7 mouse cellular contexts compared by ENCODE assay signal in genomic region chr4:152296874-152297861, GRCm38 (mm10). TPM values are rescaled to one million over a fixed set of nuclear protein-coding genes. Genes with fewer than 3 reads are reported as not detected.
DNase-seq lines count a peak whose midpoint lies in the region; ATAC-seq lines count a peak whose summit lies in the region.

Gene Icmt, plus strand, starts transcription at chr4:152297227.

- peaks cover 20% of the 10 kb centered on the region for H3K4me1 ChIP-seq in embryonic facial prominence, embryonic 12.5 days
- H3K4me1 ChIP-seq in limb, embryonic 11.5 days (ENCODE audit: control insufficient read depth, insufficient read depth, low read length): peaks cover 8% of the 10 kb centered on the region; the same call in 1 of the 2 replicates
- H3K4me1 ChIP-seq in midbrain, embryonic 14.5 days (ENCODE audit: control insufficient read depth, insufficient read depth, low read length): peaks cover 25% of the 10 kb centered on the region

- peaks cover 28% of the 10 kb centered on the region for H3K27me3 ChIP-seq in embryonic facial prominence, embryonic 12.5 days
- peaks cover 10% of the 10 kb centered on the region for H3K27me3 ChIP-seq in limb, embryonic 11.5 days (ENCODE audit: control insufficient read depth, insufficient read depth, low read length)
- H3K27me3 ChIP-seq in midbrain, embryonic 14.5 days (ENCODE audit: control insufficient read depth, insufficient read depth, low read length): peaks cover 42% of the 10 kb centered on the region

- H3K9ac ChIP-seq in embryonic facial prominence, embryonic 12.5 days: peak within 1 kb of the TSS; percentile 98
- H3K9ac ChIP-seq in limb, embryonic 11.5 days (ENCODE audit: low read length): peak within 1 kb of the TSS; percentile 95
- peak within 1 kb of the TSS; percentile 95 for H3K9ac ChIP-seq in midbrain, embryonic 14.5 days (replicated peaks; ENCODE audit: low read length)

- peaks cover 27% of the 10 kb centered on the region for H3K36me3 ChIP-seq in embryonic facial prominence, embryonic 12.5 days
- peaks cover 5% of the 10 kb centered on the region; the same call in 1 of the 2 replicates for H3K36me3 ChIP-seq in limb, embryonic 11.5 days (ENCODE audit: control insufficient read depth, insufficient read depth, low read length)
- H3K36me3 ChIP-seq in midbrain, embryonic 14.5 days (ENCODE audit: control insufficient read depth, insufficient read depth, low read length): peaks cover 25% of the 10 kb centered on the region

- peak; percentile 100 for DNase-seq in adrenal gland, postnatal 25 days
- peak; percentile 100 for DNase-seq in heart, adult 11 months
- peak; percentile 100 for DNase-seq in kidney, adult 18-20 months
- DNase-seq in limb, embryonic 11.5 days (ENCODE audit: low spot score): peak; percentile 100
- DNase-seq in midbrain, embryonic 14.5 days: peak; percentile 100
- DNase-seq in spleen, adult 18-20 months: peak; percentile 99 to 100

- peak within 1 kb of the TSS; percentile 95 for H3K4me2 ChIP-seq in embryonic facial prominence, embryonic 12.5 days (replicated peaks)
- H3K4me2 ChIP-seq in limb, embryonic 11.5 days (ENCODE audit: low read depth, severe bottlenecking): peak within 1 kb of the TSS; percentile 93
- peak within 1 kb of the TSS; percentile 96 for H3K4me2 ChIP-seq in midbrain, embryonic 14.5 days (ENCODE audit: low read length)

- H3K9me3 ChIP-seq in embryonic facial prominence, embryonic 12.5 days: no peaks in the 10 kb centered on the region
- H3K9me3 ChIP-seq in limb, embryonic 11.5 days (ENCODE audit: control insufficient read depth, low read length): no peaks in the 10 kb centered on the region
- H3K9me3 ChIP-seq in midbrain, embryonic 14.5 days (ENCODE audit: control insufficient read depth, low read length): no peaks in the 10 kb centered on the region

- H3K4me3 ChIP-seq in embryonic facial prominence, embryonic 12.5 days: peak within 1 kb of the TSS; percentile 99
- H3K4me3 ChIP-seq in limb, embryonic 11.5 days (ENCODE audit: low read depth, low read length): peak within 1 kb of the TSS; percentile 98
- peak within 1 kb of the TSS; percentile 89 for H3K4me3 ChIP-seq in midbrain, embryonic 14.5 days (replicated peaks; ENCODE audit: low read depth, low read length)

- ATAC-seq in embryonic facial prominence, embryonic 12.5 days (ENCODE audit: insufficient number of reproducible peaks, insufficient read depth, low FRiP score, low TSS enrichment): peak; percentile 92
- peak; percentile 93 for ATAC-seq in limb, embryonic 11.5 days (ENCODE audit: insufficient number of reproducible peaks, low FRiP score, low TSS enrichment, low read depth)
- peak; percentile 95 for ATAC-seq in midbrain, embryonic 14.5 days (ENCODE audit: low FRiP score, low TSS enrichment)

- under 1% methylated on average over 119 of the region's 119 CpGs for WGBS in embryonic facial prominence, embryonic 12.5 days
- WGBS in limb, embryonic 11.5 days: under 1% methylated on average over 119 of the region's 119 CpGs
- WGBS in midbrain, embryonic 14.5 days: under 1% methylated on average over 119 of the region's 119 CpGs

- peak within 1 kb of the TSS; percentile 77 for H3K27ac ChIP-seq in embryonic facial prominence, embryonic 12.5 days
- H3K27ac ChIP-seq in limb, embryonic 11.5 days (replicated peaks; ENCODE audit: low read depth, low read length): peak within 1 kb of the TSS; percentile 36; the same call in 1 of the 2 replicates
- peak within 1 kb of the TSS; percentile 79 for H3K27ac ChIP-seq in midbrain, embryonic 14.5 days (replicated peaks; ENCODE audit: low read depth, low read length)

RNA-seq across cellular contexts. Expression of gene Icmt, which starts in this region (rescaled TPM):
- 44.9 and 48.7 TPM in 2 replicates for total RNA-seq in adrenal gland, postnatal 25 days (2021)
- 30.3 and 33.4 TPM in 2 replicates for polyA plus RNA-seq in embryonic facial prominence, embryonic 12.5 days (2016; fragmentation: Nextera tagmentation; extraction: Ambion mirVana)
- polyA plus RNA-seq in limb, embryonic 11.5 days (2014; fragmentation: Nextera tagmentation; extraction: Ambion mirVana): 28.3 and 29.9 TPM in 2 replicates
- 14.9 and 23.7 TPM in 2 replicates for polyA plus RNA-seq in midbrain, embryonic 14.5 days (2014; fragmentation: Nextera tagmentation; extraction: Ambion mirVana)

Comparison
In these comparisons a context has a peak if more than half of its experiments do, and no peak if none do; other contexts are left out.
1. Peak in every context shown above with its lines: DNase-seq, ATAC-seq, H3K4me3 ChIP-seq and H3K27ac ChIP-seq.